Mouse (Mus musculus) megakaryocyte, embryonic 14.5 days (primary cell): ENCODE data around the gene Galm. TPM values are rescaled to one million over a fixed set of nuclear protein-coding genes. Genes with fewer than 3 reads are reported as not detected.

Source experiments
- H3K27me3 ChIP-seq: replicated peaks from 2 replicates; pipeline ENCODE3; 2012; ENCODE audit warnings: inconsistent platforms
- H3K36me3 ChIP-seq: replicated peaks from 2 replicates; pipeline ENCODE3; 2012; ENCODE audit warnings: low read length, inconsistent platforms, mixed read lengths
- H3K4me1 ChIP-seq: 2 replicates; pipeline ENCODE4 v1.6.1; 2012; ENCODE audit warnings: inconsistent platforms
- H3K4me3 ChIP-seq: replicated peaks from 2 replicates; pipeline ENCODE3; 2012; ENCODE audit warnings: moderate library complexity, mild to moderate bottlenecking, inconsistent platforms
- H3K9me3 ChIP-seq: 2 replicates; pipeline ENCODE4 v1.6.1; 2012; ENCODE audit warnings: inconsistent platforms
- FLI1 ChIP-seq: IDR thresholded peaks from 2 replicates; pipeline ENCODE4 v1.6.1; 2012; ENCODE audit warnings: low read length, inconsistent platforms, mixed read lengths
- GATA1 ChIP-seq: IDR thresholded peaks from 3 replicates; pipeline ENCODE4 v1.6.1; 2012; ENCODE audit warnings: mixed read lengths, low read length, inconsistent platforms, borderline replicate concordance
- polyA plus RNA-seq: library from polyadenylated mRNA; stranded (reverse); fragments of >175 nt; gene quantifications from 2 replicates; pipeline ENCODE4 v1.2.3, GENCODE M21; 2012; ENCODE audit warnings: low replicate concordance; ENCODE audit not compliant: insufficient read depth

Gene Galm
- polyA plus RNA-seq, 1 experiment = 0.17 TPM

- Histone ChIP-seq H3K9me3 (no peaks in the 10 kb centered on the region), H3K4me1 (peaks cover 8% of the 10 kb centered on the region), H3K27me3 (peaks cover 4% of the 10 kb centered on the region), H3K36me3 (no peaks in the 10 kb centered on the region), H3K4me3 (no peak overlapping the region)
- TF ChIP-seq GATA1 = no peak
- no peak for TF ChIP-seq FLI1
Measured at GRCm38 (mm10) chr17:80128476-80128990, 1.3 kb downstream of the Galm start.

DNA sequence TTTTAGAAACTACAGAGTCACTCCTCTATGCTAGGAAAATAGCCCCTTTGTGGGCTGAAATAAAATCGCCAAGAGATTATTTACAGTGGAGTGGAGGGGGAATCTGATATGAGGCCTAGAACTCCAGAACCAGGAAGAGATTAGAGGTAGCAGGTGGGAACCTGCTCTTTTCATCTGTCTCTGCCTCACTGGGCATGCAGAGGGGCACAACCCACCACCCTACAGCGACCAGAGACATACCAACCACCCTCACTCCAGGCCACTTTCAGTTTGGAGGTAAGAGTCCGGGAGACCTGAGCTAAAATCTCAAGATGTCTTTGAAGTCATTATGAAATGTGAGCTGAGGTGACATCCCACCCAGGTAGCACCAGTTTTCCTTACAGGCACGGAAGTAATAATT is 2.1 kb downstream of the Galm start:
- Histone ChIP-seq H3K27me3 (peaks cover 4% of the 10 kb centered on the region), H3K4me3 (no peak overlapping the region), H3K9me3 (no peaks in the 10 kb centered on the region), H3K36me3 (no peaks in the 10 kb centered on the region), H3K4me1 (peaks cover 8% of the 10 kb centered on the region)
- TF ChIP-seq GATA1 (no peak), FLI1 (no peak)

DNA sequence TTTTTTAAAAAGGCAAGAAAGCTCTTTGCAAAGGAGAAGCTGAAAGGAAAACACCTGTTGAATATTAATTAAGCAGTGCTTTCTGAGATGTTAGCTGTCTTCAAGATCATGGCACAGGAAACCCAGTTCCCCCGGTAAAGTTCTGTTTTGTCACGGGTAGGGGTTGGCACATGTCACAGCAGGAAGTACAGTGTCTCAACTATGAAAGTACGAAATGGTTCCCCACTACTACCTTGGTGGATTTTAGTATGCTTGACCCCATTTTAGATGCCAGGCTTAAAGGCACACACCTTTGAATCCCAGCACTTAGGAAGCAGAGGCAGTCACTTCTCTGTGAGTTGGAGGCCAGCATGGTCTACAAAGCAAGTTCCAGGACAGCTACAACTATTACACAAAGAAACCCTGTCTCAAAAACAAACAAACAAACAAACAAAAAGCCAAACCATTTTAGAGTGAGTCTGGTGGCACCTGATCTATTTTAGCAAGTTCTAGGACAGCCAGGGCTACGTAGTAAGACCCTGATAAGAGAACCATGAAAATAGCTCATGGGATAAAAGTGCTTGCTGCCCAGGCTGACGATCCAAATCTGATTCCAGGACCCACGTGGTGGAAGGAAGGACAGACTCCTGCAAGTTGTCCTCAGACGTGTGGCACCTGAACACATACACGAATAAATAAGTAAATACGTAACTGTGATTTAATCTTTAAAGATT is 3.6 kb downstream of the Galm start:
- Histone ChIP-seq H3K9me3 (no peaks in the 10 kb centered on the region), H3K27me3 (peaks cover 5% of the 10 kb centered on the region), H3K4me3 (no peak overlapping the region), H3K4me1 (peaks cover 8% of the 10 kb centered on the region), H3K36me3 (no peaks in the 10 kb centered on the region)
- TF ChIP-seq FLI1 = no peak

DNA sequence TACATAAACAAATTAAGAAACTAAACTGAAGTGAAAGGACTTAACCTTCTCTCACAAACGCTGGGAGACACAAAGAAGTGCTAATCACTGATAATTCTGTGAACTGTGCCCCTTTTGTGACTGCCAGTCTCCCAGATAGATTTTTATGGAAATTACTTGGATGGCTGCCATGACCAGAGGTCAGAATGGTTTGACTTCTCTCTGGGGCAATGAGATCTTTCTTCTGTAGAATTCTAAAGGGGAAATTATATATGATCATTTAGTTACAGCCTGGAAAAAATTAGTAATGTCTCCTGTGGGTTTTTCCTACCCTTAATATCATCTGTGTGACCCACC is 4.1 kb downstream of the Galm start:
- Histone ChIP-seq H3K4me1 (peaks cover 8% of the 10 kb centered on the region), H3K9me3 (no peaks in the 10 kb centered on the region), H3K36me3 (no peaks in the 10 kb centered on the region), H3K4me3 (no peak overlapping the region), H3K27me3 (peaks cover 2% of the 10 kb centered on the region)
- TF ChIP-seq GATA1 (no peak), FLI1 (no peak)

- Histone ChIP-seq H3K27me3 (peaks cover 2% of the 10 kb centered on the region), H3K4me1 (peaks cover 8% of the 10 kb centered on the region), H3K4me3 (no peak overlapping the region), H3K36me3 (no peaks in the 10 kb centered on the region), H3K9me3 (no peaks in the 10 kb centered on the region)
- TF ChIP-seq FLI1 (no peak), GATA1 (no peak)
Measured at GRCm38 (mm10) chr17:80131838-80132237, 4.6 kb downstream of the Galm start.

DNA sequence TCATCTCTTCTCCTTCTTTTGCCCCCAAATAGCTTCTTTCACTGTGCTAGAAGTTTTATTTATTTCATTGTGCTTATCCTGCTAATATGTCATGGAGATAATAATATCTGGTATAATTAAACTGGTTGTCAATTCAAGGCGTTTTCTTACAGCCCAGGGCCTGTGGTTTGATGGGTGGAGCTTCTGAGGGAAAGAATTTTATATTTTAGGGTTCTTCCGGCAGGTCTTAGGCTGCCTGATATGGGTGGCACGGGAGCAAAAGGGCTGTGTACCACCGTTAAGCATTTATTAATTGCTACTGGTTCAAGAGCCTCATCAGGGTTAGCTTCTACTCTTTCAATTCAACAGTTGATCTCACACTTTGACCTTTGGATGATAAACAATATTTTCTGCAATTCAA is 5.2 kb downstream of the Galm start:
- H3K36me3 ChIP-seq = no peaks in the 10 kb centered on the region
- no peak overlapping the region for H3K4me3 ChIP-seq
- peaks cover 2% of the 10 kb centered on the region for H3K27me3 ChIP-seq
- TF ChIP-seq GATA1 (no peak), FLI1 (no peak)
- H3K4me1 ChIP-seq = peaks cover 8% of the 10 kb centered on the region
- no peaks in the 10 kb centered on the region for H3K9me3 ChIP-seq

- no peak overlapping the region for H3K4me3 ChIP-seq
- H3K9me3 ChIP-seq = no peaks in the 10 kb centered on the region
- peaks cover 7% of the 10 kb centered on the region for H3K4me1 ChIP-seq
- H3K36me3 ChIP-seq = no peaks in the 10 kb centered on the region
- peaks cover 9% of the 10 kb centered on the region for H3K27me3 ChIP-seq
- no peak for TF ChIP-seq FLI1
- no peak for TF ChIP-seq GATA1
Measured at GRCm38 (mm10) chr17:80138434-80139162, 11.3 kb downstream of the Galm start.

- Histone ChIP-seq H3K36me3 (no peaks in the 10 kb centered on the region), H3K4me3 (peak overlapping the region; percentile 33)
Measured at GRCm38 (mm10) chr17:80139753-80140444, 12.6 kb downstream of the Galm start.

GRCm38 (mm10) chr17:80143478-80144232 is 16.4 kb downstream of the Galm start:
- TF ChIP-seq FLI1 (no peak), GATA1 (no peak)
- Histone ChIP-seq H3K9me3 (no peaks in the 10 kb centered on the region), H3K36me3 (no peaks in the 10 kb centered on the region), H3K4me1 (peaks cover 7% of the 10 kb centered on the region), H3K4me3 (no peak overlapping the region), H3K27me3 (peaks cover 8% of the 10 kb centered on the region)

More at GRCm38 (mm10) chr17:80139753-80140444, 12.6 kb downstream of the Galm start:
- H3K4me1 ChIP-seq = peaks cover 7% of the 10 kb centered on the region
- no peaks in the 10 kb centered on the region for H3K9me3 ChIP-seq
- TF ChIP-seq FLI1 (no peak), GATA1 (no peak)
- peaks cover 9% of the 10 kb centered on the region for H3K27me3 ChIP-seq
